Mouse (Mus musculus): Measurements from ENCODE around the gene Tcf20.

Gene Tcf20

GRCm38 (mm10) chr15:82922052-82922451, 65.6 kb downstream of the Tcf20 start:
- DNase-seq = peak; percentile 90 to 94

- DNase-seq = no peak
Measured at GRCm38 (mm10) chr15:82921559-82921958, 66.1 kb downstream of the Tcf20 start.

DNA sequence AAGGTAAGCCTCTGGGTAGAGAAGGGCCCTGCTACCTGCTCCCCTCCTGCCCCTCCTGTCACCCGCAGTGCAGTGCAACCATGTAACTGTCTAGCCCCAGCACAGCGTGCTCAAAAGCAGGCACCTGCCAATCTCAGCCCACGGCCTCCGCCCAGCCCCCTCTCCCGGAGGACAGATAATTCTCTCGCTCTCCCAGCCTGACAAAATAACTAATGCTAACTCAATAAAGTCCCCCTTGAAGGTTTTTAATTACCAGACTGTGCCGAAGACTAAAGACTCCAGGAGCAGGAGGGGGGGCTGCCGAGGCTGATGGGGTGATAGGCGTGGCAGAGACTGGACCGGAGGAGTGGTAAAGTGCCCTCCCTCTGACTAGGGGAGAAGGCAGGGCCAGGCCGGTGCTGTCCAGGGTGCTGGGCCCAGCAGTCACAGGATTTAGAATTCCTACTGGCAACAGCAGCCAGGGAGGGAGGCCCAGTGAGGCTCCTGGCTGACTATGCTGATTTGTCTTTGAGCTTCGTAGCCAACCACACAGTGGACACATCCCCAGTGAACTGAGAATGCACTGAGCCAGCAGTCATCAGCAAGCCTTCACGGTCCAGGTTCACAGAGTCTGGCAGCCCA, 66.7 kb downstream of the Tcf20 start:
- peak; percentile 80 to 88 for DNase-seq

DNA sequence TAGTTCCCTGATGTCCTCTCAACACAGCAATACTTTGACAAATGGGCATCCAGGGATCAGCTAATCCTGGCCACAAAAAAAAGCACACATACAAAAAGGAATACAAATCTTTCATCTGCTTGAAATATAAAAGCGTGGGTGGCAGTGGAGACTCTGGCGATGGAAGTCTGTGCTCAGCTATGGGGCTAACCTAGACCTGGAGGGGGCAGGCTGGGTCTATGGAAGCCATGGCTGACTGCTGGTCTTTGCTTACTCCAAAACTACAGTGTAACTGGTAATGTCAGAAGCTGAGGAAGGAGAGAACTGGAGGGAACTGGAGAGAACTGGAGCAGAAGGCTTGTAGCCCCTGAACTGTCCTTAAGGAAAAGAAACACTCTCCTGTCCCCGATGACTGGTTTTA, 69.7 kb downstream of the Tcf20 start:
- DNase-seq = no peak

DNA sequence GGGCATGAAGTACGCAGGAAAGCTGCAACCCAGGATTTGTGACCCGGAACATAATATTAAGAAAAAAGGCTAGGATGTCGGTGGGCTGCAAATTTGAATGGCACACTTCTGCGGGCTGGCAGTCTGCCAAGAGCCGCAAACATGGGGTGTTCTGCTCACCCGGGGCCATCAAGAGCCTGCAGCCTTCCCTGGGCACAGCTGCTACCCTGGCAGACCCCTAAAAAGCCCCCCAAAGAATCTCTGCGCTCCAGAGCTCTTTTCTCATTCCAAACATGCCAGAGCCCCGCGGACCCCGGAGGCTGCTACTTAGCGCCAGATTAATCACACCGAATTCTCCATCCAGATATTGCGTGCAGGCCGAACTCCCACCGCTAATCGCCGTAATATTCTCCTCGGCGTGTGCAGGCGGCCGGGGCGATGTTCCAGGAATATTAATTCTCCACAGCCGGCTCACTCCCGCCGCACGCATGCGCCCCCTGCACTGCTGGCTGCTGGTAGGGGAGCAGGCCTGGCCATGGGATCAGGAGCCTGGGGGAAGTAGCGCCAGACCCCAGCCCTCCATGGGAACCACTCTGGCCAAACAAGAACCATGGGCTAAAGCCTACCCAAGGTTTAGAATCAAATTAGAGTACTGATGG, 70.3 kb downstream of the Tcf20 start:
- DNase-seq = no peak

DNA sequence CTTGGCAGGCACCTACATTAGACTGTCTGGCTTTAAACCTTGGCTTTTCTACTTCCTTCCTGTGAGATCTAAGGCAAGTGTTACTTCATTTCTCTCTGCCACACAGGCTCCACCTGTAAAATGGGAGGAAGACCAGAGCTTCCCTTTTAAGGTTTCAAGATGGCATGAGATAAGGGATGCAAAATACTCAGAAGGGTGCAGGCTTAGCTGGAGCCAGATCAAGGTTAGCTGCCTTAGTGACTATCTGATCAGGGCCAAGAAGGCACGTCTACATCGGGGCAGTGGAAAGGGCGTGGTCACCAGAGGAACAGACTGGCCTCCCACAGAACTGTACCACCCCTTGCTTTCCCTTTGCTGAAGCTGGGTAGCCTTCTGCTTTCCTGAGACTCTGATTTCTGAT, 73.2 kb downstream of the Tcf20 start:
- peak in 1 of 2 experiments; percentile 20 for DNase-seq

GRCm38 (mm10) chr15:82911965-82912337, 75.7 kb downstream of the Tcf20 start:
- peak in 1 of 2 experiments; percentile 33 for DNase-seq

GRCm38 (mm10) chr15:82911001-82911964, 76.4 kb downstream of the Tcf20 start:
- peak in 1 of 2 experiments; percentile 26 for DNase-seq

DNA sequence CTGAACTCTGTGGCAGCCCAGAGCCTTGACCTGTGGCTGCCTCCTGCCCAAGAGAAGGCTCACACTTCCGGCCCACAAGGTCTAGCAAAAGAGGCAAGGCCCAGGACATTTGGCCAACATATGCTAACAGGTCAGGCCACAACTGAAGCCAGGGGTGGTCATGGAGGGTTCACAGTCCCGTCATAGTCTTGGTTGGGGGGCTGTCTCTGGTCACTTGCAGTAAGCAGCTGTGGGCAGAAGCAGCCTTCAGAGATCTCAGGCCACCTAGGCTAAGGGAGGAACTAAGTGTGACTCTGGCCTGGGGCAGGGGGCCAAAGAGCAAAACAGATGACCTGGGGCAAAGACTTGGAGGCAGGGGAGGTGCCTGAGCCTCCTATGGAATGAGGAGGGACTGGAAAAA, 77.1 kb downstream of the Tcf20 start:
- DNase-seq = peak in 1 of 2 experiments; percentile 11

- DNase-seq = peak in 1 of 2 experiments; percentile 16
Measured at GRCm38 (mm10) chr15:82909791-82910190, 77.9 kb downstream of the Tcf20 start.

DNA sequence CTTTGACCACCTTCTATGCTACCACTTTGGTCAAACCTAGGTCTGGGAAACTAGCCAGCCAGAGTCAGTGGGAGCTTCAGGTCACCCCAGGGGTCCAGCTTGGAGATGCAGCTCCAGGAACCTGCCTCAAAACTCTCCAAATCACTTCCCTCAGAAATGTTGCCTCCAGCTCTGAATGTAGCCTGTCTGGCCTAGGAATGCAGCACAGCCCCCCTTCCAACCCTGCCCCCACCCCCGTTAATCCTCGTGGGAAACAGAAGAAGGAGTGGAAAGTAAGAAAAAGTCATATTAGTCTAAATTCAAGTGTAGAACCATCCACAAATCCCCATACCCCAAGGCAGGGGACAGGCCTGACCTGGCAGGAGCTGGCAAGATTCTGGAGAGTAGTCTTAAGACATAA, 79.2 kb downstream of the Tcf20 start:
- no peak for DNase-seq

DNA sequence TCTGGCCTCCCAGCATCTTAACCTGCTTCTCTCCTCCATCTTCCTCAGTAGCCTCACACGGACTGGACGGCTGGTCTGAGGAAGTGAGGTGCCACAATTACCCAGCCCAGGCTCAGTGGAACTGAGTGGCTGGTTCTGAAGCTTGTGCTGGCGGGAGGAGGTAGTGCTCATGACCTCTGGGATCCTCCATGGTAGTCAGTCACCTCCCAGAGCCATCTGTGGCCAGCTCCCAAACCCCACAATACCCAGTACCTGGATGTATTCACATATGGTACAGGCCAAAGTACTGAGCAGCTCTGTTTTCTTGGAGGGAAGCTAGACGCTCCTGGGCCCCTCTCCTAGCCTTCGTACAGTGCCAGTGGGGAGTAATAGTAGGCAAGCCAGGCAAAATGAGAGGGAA, 80.4 kb downstream of the Tcf20 start:
- peak in 1 of 2 experiments; percentile 26 for DNase-seq

DNA sequence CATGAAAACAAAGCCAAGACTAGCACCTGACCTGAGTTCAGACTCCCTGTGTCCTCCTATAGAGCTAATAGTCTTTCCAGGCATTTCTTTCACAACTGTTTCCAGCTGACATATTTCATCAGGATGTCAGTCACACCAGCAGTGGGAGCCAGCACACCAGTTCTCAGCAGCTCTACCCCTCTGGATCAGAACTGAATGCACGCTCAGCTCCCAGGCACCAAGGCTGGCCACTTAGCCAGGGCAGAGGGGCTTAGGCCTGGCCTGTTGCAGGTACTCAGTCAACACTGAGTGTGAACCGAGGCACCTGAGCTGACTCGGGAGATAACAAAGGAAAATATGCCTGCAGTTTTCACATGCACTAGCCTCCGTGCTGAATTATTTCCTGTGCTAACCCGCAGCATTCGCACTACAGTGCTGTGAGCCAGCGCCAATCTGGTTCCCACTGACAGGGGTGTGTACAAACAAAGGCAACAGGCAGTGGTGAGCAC, 81.1 kb downstream of the Tcf20 start:
- peak in 1 of 2 experiments; percentile 25 for DNase-seq

GRCm38 (mm10) chr15:82905431-82906395, 82.0 kb downstream of the Tcf20 start:
- DNase-seq = peak in 1 of 2 experiments; percentile 37

DNA sequence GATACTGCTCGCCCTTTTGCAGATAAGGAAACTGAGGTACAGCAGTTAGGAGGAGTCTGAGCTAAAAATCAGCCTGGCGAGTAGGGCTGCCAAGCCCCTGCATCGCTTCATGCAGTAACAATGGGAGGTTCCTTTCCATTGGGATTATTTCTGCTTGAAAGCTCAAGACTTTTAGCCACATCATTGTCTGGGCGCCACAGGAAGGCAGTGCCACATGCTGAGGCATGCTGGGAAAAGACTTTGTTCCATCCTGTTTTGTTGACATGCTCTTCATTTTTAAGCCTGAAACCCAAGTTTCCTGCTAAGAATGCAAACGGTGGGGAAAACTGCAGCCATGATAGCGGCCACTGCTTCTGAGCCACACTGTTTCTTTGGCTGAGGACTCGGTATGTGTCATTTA, 83.1 kb downstream of the Tcf20 start:
- no peak for DNase-seq

- no peak for DNase-seq
Measured at GRCm38 (mm10) chr15:82902521-82902920, 85.2 kb downstream of the Tcf20 start.

DNA sequence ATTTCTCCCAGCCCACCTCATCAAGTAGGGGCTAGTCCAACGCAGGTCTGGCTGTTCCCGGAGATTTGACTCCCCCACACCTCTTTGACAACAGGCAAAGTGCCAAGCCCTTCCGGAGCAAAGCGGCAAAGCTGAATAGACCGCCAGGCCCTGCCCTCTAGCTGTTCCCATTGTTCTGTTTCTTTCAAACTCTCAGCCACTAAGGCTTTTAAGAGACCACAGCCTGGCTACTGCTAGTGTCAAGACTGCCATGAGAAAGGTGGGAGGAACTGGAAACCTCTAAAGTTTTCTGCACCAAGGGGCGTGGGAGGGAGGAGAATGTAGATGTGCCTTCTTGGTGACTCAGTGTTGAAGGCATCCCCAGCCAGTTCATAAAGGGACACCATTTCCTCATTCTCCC, 86.4 kb downstream of the Tcf20 start:
- no peak for DNase-seq

DNA sequence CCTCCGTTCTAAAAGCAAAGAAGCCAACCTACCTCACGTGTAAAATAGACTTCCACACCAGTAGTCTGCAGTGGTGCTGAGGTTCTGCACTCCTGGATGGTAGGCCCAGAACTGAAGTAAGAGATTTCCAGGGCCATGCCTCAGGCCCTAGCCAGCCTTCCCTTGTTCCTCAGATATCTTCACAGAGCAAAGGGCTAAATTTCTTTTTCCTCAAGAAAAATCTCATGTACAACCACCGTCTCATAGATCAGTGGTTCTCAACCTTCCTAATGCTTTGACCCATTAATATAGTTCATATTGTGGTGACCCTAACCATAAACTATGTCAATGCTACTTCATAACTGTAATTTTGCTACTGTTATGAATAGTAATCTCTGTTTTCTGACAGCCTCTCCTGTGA, 87.3 kb downstream of the Tcf20 start:
- DNase-seq = no peak

DNA sequence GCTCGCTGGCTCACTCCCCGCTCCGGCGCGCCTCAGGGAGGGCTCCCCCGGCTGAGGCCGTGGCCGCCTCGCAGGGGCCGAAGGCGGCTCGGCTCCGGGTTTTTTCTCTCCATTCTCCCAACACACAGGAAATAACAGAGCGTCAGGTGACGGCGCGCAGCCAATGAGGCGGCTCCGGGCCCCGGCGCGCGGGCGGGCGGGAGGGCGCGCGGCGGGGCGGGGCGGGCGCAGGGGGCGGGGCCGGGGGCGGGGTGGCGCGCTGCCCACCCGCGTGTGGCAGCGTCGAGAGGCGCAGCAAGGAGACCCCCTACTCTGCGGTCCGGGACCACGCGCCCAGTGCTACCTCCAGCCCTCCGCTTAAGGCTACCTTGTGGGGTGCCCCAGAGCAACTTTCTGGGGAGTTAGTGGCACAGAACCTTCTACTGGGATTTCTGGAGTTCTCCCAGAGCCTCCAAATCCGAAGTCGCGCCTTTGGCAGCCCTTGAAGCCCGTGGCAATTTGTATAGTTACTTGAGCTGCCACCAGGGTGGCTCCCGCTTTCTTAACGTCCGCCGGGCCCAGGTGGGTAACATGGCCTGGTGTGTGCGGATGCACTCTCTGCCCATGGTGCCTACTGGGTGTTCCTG, 87.9 kb downstream of the Tcf20 start:
- peak; percentile 90 to 94 for DNase-seq

DNA sequence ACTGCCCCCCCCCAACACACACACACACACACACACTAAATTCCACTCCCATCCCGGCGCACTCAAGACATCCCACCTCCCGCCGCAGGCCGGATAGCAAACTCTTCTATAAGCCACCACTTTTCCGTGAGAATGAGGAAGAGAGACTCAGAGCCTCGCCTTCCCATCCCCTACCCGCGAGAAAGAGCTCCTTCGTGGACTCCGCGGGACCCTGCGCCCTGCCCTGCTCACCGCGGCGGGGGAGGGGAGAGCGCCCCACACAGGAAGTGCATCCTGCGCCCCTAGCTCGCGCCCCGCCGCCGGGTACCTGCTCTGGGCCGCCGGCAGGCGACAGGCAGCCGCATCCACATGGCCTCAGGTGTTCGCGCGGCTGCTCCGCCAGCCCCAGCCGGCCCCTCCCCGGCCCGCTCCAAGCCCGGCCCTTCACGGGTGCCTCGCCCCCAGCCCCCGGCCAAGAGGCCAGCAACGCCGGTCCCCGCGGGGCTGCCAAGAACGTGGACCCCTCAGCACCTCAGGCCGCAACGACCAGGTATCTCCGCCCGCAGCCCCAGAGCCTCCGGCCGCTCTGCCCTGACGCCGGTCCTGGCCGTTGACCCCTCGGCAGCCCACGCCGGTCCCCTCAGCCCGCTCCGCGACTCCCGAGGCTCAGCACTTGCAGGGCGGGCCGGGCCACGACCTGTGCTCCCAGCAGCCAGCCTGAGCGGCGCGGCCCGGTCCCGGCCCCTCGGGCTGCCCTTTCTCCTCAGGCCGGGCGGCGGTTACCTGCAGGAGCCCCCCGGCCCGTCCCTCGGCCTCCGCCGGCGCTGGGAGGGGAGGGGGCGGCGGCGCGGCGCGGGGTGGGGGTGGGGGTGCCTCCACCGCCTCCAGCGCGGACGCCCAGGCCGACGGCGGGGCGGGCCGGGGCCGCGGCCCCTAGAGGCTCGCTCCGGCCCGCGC, 88.7 kb downstream of the Tcf20 start:
- peak; percentile 46 to 75 for DNase-seq
